Mouse (Mus musculus): ENCODE measurements around the gene Pde8b. TPM values are rescaled to one million over a fixed set of nuclear protein-coding genes. Genes with fewer than 3 reads are reported as not detected.

Gene Pde8b
- polyA plus RNA-seq, 1 experiment from 2014 or later = 4.1 TPM

DNA sequence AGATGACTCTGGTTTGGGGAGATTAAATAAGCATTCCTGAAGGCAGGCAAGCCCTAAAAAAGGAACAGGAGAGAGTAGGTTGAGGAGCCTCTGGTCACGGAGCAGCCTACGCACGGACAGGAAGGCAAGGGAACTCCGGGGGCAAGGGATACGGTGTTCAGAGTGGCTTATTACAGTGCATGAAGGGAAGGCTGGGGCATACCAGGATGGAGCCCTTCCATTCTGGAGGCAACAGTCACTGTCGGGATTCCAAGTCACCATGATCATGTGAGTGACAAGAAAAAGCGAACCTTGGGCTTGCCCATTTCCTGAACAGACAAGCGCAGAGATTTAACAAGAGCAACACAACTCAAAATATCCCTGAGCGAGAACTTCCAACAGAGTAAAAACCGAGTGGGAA lies 123.3 kb downstream of the Pde8b start:
- WGBS = 92% methylated on average over 10 of the region's 10 CpGs
- H3K27ac ChIP-seq = no peak overlapping the region
- ATAC-seq = no peak

DNA sequence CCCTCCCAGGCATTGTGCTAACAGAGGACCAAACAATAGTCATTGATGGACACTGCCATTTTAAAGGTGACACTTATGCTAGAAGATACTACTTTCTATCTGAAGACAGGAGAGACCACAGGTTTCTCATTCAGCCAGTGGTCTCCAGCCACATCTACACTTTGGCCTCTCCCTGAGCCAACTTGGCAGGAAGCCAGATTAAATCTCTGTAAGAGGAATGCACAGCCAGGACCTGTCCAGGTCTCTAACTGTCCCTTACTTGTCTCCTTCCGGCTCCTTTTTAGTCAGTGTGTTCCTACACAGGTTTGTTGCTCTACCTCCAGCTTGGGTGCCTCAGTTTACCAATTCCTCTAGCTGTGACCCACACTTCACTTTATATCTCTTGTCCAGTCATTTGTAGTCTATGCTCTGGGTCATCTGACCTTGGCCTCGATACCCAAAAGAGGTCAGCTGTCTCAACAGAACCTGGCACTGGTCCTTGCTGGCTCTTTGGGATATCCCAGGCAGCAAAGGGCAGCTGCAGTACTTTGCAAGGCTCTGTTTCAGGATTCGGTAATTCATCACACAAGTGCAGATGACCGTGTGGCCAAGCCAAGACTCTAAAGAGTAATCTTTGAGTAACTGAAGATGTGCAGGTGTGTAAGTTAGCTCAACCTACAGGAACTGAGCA lies 124.5 kb downstream of the Pde8b start:
- ATAC-seq = no peak
- Histone ChIP-seq H3K36me3 (no peaks in the 10 kb centered on the region), H3K9me3 (no peaks in the 10 kb centered on the region), H3K27me3 (no peaks in the 10 kb centered on the region), H3K4me3 (replicated peaks) (no peak overlapping the region), H3K9ac (replicated peaks) (no peak overlapping the region), H3K4me2 (replicated peaks) (no peak overlapping the region), H3K4me1 (replicated peaks) (no peaks in the 10 kb centered on the region), H3K27ac (no peak overlapping the region)
- WGBS = 92% methylated on average over 4 of the region's 4 CpGs

More for the DNA sequence above, 123.3 kb downstream of the Pde8b start:
- Histone ChIP-seq H3K9ac (replicated peaks) (no peak overlapping the region), H3K9me3 (no peaks in the 10 kb centered on the region), H3K4me3 (replicated peaks) (no peak overlapping the region), H3K27me3 (no peaks in the 10 kb centered on the region), H3K36me3 (no peaks in the 10 kb centered on the region), H3K4me2 (replicated peaks) (no peak overlapping the region), H3K4me1 (replicated peaks) (no peaks in the 10 kb centered on the region)

DNA sequence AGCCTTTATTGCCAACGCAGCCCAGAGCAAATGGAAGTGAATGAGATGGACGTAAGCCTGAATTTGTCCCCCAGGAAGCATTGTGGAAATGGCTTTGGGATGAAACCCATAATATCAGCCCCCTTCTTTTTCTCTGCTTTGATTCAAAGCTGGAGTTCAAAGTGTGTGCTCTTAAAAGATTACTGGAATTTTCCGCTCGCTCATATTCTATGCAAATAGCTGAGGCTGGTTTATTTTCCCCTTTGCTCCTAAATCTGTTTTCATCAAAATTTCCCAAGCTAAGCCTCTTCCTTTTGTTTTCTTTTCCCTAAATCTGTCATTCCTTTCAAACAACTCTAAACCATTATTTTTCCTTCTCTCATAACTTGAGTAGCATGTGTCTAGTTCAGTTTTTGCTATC lies 129.6 kb downstream of the Pde8b start:
- Histone ChIP-seq H3K4me1 (replicated peaks) (no peaks in the 10 kb centered on the region), H3K4me2 (replicated peaks) (no peak overlapping the region), H3K27ac (no peak overlapping the region), H3K4me3 (replicated peaks) (no peak overlapping the region), H3K27me3 (no peaks in the 10 kb centered on the region), H3K9me3 (no peaks in the 10 kb centered on the region), H3K36me3 (no peaks in the 10 kb centered on the region), H3K9ac (replicated peaks) (no peak overlapping the region)
- 84% methylated on average over 4 of the region's 4 CpGs for WGBS
- no peak for ATAC-seq

DNA sequence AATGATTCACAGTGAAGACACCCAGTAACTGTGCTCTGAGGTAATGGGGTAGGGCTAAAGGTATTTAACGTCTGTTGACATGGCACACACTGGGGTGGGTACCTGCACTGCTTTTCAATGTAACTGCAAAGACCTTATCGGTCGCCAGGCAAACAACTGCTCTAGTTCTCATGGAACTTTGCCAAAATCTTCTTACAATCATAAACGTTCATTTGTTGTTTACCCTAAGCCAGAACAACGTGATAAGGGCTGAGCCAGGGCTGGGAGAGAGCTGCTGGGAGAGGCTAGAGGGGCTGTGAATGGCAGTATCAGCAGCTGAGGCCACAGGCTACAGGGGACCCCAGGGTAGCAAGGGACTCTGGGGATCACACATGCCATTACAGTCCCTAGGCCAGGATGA lies 136.4 kb downstream of the Pde8b start:
- no peaks in the 10 kb centered on the region for H3K9me3 ChIP-seq
- no peak overlapping the region for H3K4me3 ChIP-seq (replicated peaks)
- H3K4me2 ChIP-seq (replicated peaks) = no peak overlapping the region
- H3K27ac ChIP-seq = no peak overlapping the region
- H3K9ac ChIP-seq (replicated peaks) = no peak overlapping the region
- 72% methylated on average over 5 of the region's 5 CpGs for WGBS
- no peak; the same call in 1 of the 2 replicates for ATAC-seq
- no peaks in the 10 kb centered on the region for H3K4me1 ChIP-seq (replicated peaks)
- no peaks in the 10 kb centered on the region for H3K27me3 ChIP-seq
- H3K36me3 ChIP-seq = no peaks in the 10 kb centered on the region

DNA sequence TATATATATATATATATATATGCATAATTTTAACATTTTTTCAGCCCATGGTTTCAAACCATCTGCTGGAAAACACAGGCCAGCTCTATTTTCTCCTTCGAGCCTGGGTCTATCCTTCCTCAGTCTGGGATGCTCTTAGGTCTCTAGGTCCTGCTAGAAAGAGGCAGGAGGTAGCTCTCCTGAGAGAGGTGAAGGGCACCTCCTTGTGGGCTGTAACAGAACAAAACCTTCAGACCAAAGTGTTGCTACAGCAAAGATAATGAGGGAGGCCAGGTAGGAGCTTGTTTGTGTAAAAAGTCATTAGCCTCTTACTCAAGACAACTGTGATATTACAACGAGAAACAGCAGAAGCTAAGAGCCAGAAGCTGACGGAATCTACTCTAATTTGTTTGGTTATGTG lies 140.6 kb downstream of the Pde8b start:
- Histone ChIP-seq H3K4me2 (replicated peaks) (no peak overlapping the region), H3K9ac (replicated peaks) (no peak overlapping the region), H3K9me3 (no peaks in the 10 kb centered on the region), H3K4me1 (replicated peaks) (peaks cover 5% of the 10 kb centered on the region), H3K36me3 (no peaks in the 10 kb centered on the region), H3K27ac (no peak overlapping the region), H3K27me3 (no peaks in the 10 kb centered on the region), H3K4me3 (replicated peaks) (no peak overlapping the region)
- ATAC-seq = no peak
- 89% methylated on average over 3 of the region's 3 CpGs for WGBS

DNA sequence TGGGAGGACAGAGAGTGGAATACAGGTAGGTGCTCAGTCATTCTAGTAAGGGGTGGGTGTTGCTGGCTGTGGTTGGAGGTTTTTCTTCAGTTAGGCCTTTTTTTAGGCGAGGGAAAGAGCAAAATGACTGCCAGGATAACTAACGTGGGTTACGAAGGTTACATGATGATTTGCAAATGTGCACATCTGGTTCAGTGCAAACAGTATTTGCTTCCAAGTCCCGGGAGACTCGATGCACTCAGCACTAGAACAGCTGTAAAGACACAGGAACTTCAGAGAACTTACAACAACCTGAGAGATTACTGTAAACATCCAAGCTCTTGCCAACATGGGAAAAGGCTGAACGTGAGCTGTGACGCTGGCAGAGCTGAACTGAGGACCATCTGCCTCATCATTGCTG lies 142.1 kb downstream of the Pde8b start:
- H3K9me3 ChIP-seq = no peaks in the 10 kb centered on the region
- no peak overlapping the region for H3K4me2 ChIP-seq (replicated peaks)
- no peak overlapping the region for H3K4me3 ChIP-seq (replicated peaks)
- no peaks in the 10 kb centered on the region for H3K27me3 ChIP-seq
- H3K9ac ChIP-seq (replicated peaks) = no peak overlapping the region
- no peak for ATAC-seq
- no peak overlapping the region for H3K27ac ChIP-seq
- peaks cover 5% of the 10 kb centered on the region for H3K4me1 ChIP-seq (replicated peaks)
- WGBS = 87% methylated on average over 7 of the region's 7 CpGs
- no peaks in the 10 kb centered on the region for H3K36me3 ChIP-seq

DNA sequence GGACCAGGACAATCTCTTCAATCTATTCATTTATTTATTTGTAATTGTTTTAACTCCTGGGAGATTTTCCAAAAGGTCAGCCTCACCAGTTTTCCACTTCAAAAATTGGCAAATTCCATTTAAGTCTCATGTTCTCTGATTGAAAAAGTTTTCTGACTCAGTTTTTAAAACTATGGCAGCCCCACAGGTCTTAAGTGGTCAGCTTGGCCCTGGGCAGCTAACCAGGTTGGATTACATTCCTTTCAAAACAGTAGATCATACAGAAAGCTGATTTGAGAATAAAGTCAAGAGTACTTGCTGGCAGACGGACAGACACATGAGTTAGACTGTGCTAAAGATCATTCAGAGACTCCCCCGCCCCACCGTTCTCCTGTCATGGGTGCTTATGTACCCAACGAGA lies 145.3 kb downstream of the Pde8b start:
- Histone ChIP-seq H3K4me1 (replicated peaks) (peaks cover 5% of the 10 kb centered on the region), H3K27ac (no peak overlapping the region), H3K4me2 (replicated peaks) (no peak overlapping the region), H3K9me3 (no peaks in the 10 kb centered on the region), H3K9ac (replicated peaks) (no peak overlapping the region), H3K4me3 (replicated peaks) (no peak overlapping the region), H3K27me3 (no peaks in the 10 kb centered on the region), H3K36me3 (no peaks in the 10 kb centered on the region)
- ATAC-seq = no peak
- WGBS = 45% methylated on average over 4 of the region's 4 CpGs

DNA sequence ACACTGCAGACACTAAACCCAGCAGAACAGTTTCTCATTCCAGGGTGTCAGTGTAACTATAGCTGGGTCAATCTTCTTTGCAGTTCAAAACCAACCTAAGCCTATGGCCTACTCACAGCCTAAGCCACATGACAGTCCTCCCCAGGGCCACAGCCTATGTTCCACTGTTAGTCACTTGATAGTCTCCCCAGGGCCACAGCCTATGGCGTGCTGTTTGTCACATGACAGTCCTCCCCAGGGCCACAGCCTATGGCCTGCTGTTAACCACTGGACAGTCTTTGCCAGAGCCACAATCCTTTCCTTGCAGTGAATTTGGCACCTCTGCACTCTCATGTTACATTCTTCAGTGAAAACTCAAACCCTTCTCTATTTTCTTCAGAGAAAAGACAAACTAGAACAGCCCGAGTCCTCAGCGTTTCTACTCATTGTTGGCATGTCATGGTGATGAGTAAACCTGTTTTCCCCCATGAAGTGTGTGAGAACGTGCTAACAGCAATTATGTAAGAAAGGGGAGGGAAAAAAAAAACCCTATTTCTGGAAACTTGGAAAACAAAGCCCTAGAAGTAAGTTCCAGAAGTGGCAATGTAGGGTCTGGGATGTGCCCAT lies 147.0 kb downstream of the Pde8b start:
- Histone ChIP-seq H3K9ac (replicated peaks) (no peak overlapping the region), H3K27me3 (no peaks in the 10 kb centered on the region), H3K36me3 (no peaks in the 10 kb centered on the region), H3K27ac (no peak overlapping the region), H3K4me1 (replicated peaks) (peaks cover 8% of the 10 kb centered on the region), H3K9me3 (no peaks in the 10 kb centered on the region), H3K4me2 (replicated peaks) (no peak overlapping the region), H3K4me3 (replicated peaks) (no peak overlapping the region)
- no peak for ATAC-seq
- WGBS = 68% methylated on average over 4 of the region's 4 CpGs

DNA sequence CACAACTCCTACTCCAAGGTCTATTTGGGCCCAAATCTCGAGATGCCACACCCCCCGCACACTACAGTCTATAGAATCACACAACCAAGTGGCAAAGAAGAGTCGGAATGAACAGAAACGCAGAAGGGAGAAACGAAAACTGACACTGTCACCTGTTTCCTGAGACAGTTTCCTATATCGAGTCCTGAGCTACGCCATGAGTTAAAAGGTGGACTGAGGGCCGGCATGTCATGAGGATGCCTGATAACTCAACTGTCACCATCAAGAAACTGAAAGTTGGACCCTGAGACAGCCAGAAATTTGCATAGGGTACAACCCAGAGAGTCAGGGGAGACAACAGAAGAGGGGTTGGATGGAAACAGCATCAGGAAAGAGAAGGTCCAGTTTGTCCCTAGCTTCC lies 148.8 kb downstream of the Pde8b start:
- H3K4me2 ChIP-seq (replicated peaks) = no peak overlapping the region
- H3K9ac ChIP-seq (replicated peaks) = no peak overlapping the region
- WGBS = 91% methylated on average over 8 of the region's 8 CpGs
- ATAC-seq = no peak
- no peak overlapping the region for H3K27ac ChIP-seq
- no peaks in the 10 kb centered on the region for H3K27me3 ChIP-seq
- no peaks in the 10 kb centered on the region for H3K36me3 ChIP-seq
- H3K4me3 ChIP-seq (replicated peaks) = no peak overlapping the region
- H3K9me3 ChIP-seq = no peaks in the 10 kb centered on the region
- peaks cover 9% of the 10 kb centered on the region for H3K4me1 ChIP-seq (replicated peaks)

DNA sequence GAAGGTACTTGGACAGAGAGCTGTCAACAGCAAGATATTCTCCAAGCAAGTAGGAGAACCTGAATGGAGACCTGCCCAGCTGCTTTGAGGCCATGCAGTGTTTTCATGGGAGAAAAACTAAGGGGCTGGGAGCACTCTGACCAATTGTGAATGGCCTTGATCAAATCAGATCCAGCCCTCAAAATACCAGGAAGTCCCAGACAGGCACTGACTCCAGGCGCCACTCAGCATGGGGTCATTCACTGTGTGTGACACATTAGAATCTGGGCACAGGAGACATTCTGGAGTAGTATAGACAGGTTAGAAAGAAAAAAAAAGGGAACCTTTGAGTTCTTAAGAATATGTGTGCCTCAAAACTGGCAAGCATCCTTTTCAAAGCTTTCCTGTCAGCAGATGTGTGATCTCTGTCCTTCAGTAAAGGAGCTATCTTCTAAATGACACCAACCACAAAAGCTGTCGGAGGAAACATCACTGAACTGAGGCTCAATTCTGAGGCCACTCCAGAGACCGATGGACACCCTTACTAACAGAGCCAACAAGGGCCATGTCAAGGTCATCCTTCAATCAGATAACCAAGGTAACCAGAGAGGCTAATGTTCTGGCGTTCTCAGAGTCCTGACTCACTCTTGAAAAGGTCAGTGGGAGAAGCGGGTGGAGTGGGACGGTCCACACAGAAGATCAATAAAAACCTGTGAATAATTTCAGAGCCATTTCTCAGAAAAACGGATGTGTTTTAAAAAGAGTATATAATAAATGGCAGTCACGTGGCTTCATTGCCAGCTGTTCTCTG lies 151.0 kb downstream of the Pde8b start:
- H3K27ac ChIP-seq = no peak overlapping the region
- H3K4me3 ChIP-seq (replicated peaks) = no peak overlapping the region
- H3K9ac ChIP-seq (replicated peaks) = no peak overlapping the region
- ATAC-seq = no peak
- H3K9me3 ChIP-seq = no peaks in the 10 kb centered on the region
- H3K36me3 ChIP-seq = no peaks in the 10 kb centered on the region
- WGBS = 84% methylated on average over 8 of the region's 8 CpGs
- no peak overlapping the region for H3K4me2 ChIP-seq (replicated peaks)
- no peaks in the 10 kb centered on the region for H3K27me3 ChIP-seq
- 0 out of 2 replicates have a peak, but pooled peaks cover 5% of the 10 kb centered on the region for H3K4me1 ChIP-seq (replicated peaks)

DNA sequence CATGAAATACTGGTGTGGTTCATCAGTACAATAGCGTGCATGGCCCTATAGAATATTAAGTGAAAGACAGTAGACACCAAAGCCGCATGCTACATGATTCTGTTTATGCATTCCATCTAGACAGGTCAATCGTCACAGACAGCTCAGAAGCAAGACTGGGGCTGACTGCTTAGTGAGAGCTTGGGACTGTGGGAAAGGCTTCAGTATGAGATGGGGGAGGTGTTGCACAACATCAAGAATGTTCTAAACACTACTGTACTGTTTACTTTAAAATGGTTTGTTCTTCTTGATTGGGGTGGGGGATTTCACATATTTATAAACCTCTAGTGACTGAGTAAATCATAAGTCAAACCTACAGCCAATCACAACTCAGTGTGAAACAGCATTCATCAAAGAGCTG lies 153.5 kb downstream of the Pde8b start:
- H3K9me3 ChIP-seq = no peaks in the 10 kb centered on the region
- WGBS = 86% methylated on average over 3 of the region's 3 CpGs
- no peak for ATAC-seq

DNA sequence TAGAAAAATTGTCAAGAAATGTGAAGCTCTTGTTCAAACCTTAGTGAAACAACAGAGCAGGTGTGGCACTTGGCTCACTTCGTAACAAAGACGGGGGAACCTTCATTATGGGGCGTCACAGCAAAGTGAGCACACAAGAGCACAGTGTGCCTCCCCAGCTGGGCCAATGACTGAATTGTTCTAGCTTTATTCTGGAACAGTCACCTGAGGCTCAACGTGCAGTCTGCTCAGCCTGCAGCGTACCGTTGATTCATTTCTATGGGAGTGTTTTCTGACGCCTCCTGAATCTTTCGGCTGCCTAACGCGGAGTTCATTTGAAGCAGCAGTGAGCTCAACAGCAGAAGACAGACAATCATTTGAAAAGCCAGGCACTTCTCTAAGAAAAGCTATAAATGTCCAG lies 154.3 kb downstream of the Pde8b start:
- 64% methylated on average over 10 of the region's 10 CpGs for WGBS
- no peak overlapping the region for H3K4me3 ChIP-seq (replicated peaks)
- H3K4me2 ChIP-seq (replicated peaks) = no peak overlapping the region
- H3K9ac ChIP-seq (replicated peaks) = no peak overlapping the region
- ATAC-seq = no peak
- H3K36me3 ChIP-seq = no peaks in the 10 kb centered on the region
- H3K27ac ChIP-seq = no peak overlapping the region
- H3K9me3 ChIP-seq = no peaks in the 10 kb centered on the region
- H3K27me3 ChIP-seq = no peaks in the 10 kb centered on the region
- H3K4me1 ChIP-seq (replicated peaks) = 0 out of 2 replicates have a peak, but pooled peaks cover 5% of the 10 kb centered on the region

More for the DNA sequence above, 153.5 kb downstream of the Pde8b start:
- Histone ChIP-seq H3K4me3 (replicated peaks) (no peak overlapping the region), H3K27me3 (no peaks in the 10 kb centered on the region), H3K4me1 (replicated peaks) (0 out of 2 replicates have a peak, but pooled peaks cover 5% of the 10 kb centered on the region), H3K4me2 (replicated peaks) (no peak overlapping the region), H3K27ac (no peak overlapping the region), H3K9ac (replicated peaks) (no peak overlapping the region), H3K36me3 (no peaks in the 10 kb centered on the region)

Data from midbrain, embryonic 13.5 days (tissue).